Mouse (Mus musculus): ENCODE measurements around the gene 1110051M20Rik.
"Not testable (repeated sequence)": the region's sequence is repeated elsewhere in the genome, so short reads cannot be mapped to it uniquely, and the experiment has no call there.

Gene 1110051M20Rik

GRCm38 (mm10) chr2:91444286-91444892, at the start of gene 1110051M20Rik:
Gene 1110051M20Rik, minus strand, starts transcription at chr2:91444704.
- DNase-seq (ENCODE audit: low spot score), result peak; percentile 82

- no peak for DNase-seq (ENCODE audit: low spot score)
Observed at GRCm38 (mm10) chr2:91493981-91494380, 49.5 kb upstream of the 1110051M20Rik start.

GRCm38 (mm10) chr2:91492071-91492635, 47.6 kb upstream of the 1110051M20Rik start:
- no peak for DNase-seq (ENCODE audit: low spot score)

GRCm38 (mm10) chr2:91487295-91487694, 42.8 kb upstream of the 1110051M20Rik start:
- not testable (repeated sequence) for DNase-seq (ENCODE audit: low spot score)

DNA sequence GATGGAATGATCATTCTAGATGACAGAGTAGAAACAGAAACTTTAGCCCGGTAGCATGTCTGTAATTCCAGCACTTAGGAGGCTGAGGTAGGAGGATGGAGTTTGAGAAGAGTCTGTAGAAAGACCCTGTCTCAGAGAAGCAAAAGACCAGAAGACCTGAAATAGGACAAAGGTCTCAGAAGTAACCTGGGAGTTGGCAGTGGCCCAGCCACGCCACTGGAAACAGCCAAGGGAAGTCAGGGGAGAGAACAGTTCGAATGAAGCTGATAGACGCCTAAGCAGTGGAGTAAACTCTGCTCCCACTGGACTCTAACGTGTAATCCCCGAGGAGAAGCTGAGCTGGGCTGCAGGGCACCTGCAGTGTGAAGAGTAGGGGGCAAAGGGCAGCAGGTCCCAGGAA, 40.8 kb upstream of the 1110051M20Rik start:
- DNase-seq (ENCODE audit: low spot score), result no peak

GRCm38 (mm10) chr2:91484698-91485097, 40.2 kb upstream of the 1110051M20Rik start:
- DNase-seq (ENCODE audit: low spot score), result no peak

DNA sequence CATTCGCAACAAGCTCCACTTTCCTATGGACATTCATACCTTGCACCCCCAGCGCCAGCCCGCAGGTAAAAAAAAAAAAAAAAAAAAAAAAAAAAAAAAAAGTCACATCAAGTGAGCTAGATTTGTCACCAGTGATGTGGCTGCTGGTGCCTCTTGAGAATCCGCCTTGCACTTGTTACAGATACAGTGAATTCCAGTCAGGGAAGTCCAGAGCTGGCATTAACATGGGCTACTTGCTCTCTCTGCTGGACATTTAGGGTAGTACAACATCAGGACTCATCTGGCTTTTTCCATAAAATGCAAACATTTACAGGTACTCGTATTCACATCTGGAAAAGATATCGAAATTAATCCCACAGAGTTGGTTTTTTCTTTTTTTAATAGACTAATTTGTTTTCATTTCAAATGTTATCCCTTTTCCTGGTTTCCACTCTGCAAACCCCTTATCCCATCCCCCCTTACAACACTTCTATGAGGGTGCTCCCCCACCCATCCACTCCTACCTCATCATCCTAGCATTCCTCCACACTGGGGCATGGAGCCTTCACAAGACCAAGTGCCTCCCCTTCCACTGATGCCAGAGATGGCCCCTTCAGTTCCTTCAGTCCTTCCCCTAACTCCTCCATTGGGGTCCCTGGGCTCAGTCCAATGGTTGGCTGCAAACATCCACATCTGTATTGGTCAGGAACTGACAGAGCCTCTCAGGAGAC, 36.5 kb upstream of the 1110051M20Rik start:
- peak; percentile 35 for DNase-seq (ENCODE audit: low spot score)

DNA sequence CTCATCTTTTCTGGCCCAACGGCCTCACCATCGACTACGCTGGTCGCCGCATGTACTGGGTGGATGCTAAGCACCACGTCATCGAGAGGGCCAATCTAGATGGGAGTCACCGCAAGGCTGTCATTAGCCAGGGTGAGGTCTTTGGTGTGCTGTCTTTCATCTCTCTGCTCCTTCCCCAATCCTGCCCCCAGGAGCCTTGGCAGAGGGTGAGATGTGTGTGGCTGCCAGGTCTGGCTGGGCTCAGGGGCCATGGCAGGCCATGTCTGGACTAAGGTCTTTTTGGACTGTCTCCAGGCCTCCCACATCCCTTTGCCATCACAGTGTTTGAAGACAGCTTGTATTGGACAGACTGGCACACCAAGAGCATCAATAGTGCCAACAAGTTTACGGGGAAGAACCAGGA, 35.9 kb upstream of the 1110051M20Rik start:
- no peak for DNase-seq (ENCODE audit: low spot score)

DNA sequence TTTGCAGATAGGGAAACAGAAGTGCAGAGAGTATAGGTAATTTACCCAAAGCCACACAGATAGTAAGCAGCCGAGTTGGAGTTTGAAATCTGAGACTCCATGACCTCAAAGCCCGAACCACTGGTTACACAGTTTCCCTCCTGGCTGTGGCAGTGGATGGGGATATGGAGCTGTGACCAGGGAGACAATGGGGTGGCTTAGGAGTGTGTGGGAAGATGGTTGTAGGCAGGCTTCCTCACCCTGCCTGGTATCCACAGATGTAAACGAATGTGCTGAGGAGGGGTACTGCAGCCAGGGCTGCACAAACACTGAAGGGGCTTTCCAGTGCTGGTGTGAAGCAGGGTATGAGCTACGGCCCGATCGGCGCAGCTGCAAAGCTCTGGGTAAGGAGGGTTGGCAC, 32.3 kb upstream of the 1110051M20Rik start:
- DNase-seq (ENCODE audit: low spot score), result no peak

DNA sequence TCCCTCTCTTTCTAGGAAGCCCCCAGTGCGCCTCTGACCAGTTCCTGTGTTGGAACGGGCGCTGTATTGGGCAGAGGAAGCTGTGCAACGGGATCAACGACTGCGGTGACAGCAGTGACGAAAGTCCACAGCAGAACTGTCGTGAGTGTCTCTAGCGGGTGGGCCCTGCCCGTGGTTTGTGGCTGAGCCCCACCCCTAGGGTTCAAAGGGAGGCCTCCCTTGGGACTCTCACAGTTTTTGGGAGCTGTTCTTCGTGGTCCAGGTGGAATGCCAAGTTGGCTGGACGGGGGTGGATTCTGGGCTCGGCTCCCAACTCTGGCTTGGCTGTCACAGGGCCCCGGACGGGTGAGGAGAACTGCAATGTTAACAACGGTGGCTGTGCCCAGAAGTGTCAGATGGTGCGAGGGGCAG, 31.8 kb upstream of the 1110051M20Rik start:
- DNase-seq (ENCODE audit: low spot score), result no peak

GRCm38 (mm10) chr2:91475791-91476190, 31.3 kb upstream of the 1110051M20Rik start:
- DNase-seq (ENCODE audit: low spot score), result no peak

- peak; percentile 43 for DNase-seq (ENCODE audit: low spot score)
Observed at GRCm38 (mm10) chr2:91474358-91474757, 29.9 kb upstream of the 1110051M20Rik start.

- DNase-seq (ENCODE audit: low spot score), result no peak
Observed at GRCm38 (mm10) chr2:91470055-91470647, 25.6 kb upstream of the 1110051M20Rik start.

DNA sequence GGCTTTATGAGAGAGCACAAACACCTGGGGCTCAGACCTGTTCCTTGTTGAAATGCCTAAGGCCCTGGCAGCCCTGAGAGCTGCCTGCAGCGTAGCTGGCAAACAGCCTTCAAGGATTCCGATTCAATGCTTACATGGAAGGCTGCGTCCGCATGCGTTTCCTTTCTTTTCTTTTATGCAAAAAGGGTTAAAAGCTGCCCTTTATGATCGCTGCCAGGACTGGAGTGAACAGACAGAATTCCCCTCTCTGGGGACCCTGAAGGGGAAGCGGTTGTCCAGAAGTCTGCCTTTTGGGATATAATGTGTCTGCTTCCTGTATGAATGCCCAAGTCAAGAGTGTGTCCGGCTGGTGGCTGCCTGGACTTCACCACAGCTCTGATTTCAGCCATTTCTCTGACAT, 23.1 kb upstream of the 1110051M20Rik start:
- no peak for DNase-seq (ENCODE audit: low spot score)

GRCm38 (mm10) chr2:91465934-91466333, 21.4 kb upstream of the 1110051M20Rik start:
- DNase-seq (ENCODE audit: low spot score), result no peak

DNA sequence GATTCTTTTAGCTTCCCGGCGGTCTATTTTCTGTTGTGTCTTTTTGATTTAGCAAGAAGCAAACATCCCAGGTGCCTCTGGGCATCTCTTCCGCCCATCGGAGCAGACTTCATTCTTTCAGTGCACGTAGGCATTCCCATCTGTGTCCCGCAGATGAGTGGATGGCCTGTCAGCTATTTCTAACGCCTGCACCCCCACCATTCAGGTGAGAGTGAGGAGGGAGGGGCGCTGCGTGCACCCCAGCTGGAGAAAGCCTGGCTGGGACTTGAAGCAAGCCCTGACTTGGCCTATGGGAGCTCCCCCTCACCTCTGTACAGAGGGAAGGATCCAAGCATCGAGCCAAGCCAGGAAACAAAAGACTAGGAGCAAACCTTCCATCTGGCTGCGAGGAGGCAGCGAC, 18.2 kb upstream of the 1110051M20Rik start:
- no peak for DNase-seq (ENCODE audit: low spot score)

DNA sequence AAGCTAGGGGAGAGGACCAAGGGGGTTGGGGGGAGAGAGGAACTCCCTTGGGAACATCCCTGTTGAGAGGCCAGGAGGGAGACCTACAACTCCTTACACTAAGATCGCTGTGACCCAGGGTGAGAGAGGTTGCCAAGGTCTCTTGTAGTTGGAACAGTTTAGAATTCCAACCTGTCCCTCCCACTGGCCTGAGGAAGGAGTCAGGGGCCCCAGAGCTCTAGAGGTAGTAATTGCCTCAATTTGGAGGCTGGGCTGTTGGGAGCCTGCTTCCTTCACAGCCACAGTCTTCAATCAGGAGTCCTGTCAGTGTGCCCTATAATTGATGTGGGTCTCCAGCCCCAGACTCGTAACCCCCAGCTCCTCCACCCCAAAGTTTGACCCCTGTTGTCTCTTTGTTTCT, 17.7 kb upstream of the 1110051M20Rik start:
- no peak for DNase-seq (ENCODE audit: low spot score)

DNA sequence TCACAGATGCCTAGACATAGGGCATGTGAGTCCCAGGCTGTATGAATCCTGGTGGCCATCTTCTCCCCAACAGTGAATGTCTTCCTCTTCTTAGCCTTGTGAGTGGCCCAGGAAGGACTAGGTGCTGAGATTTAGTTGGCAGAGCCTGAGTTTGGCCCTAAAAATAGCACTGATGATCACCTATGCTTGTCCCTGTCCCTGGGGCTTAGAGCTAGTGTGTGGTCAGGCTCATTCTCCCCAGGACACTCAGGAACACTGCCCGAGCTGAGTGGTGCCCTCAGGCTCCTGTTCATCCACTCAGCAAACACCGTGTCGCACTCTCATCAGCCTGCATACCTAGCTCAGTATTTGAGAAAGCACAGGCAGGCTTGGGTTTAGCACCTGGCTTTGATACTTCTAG, 16.8 kb upstream of the 1110051M20Rik start:
- no peak for DNase-seq (ENCODE audit: low spot score)

GRCm38 (mm10) chr2:91460771-91461170, 16.3 kb upstream of the 1110051M20Rik start:
- no peak for DNase-seq (ENCODE audit: low spot score)

DNA sequence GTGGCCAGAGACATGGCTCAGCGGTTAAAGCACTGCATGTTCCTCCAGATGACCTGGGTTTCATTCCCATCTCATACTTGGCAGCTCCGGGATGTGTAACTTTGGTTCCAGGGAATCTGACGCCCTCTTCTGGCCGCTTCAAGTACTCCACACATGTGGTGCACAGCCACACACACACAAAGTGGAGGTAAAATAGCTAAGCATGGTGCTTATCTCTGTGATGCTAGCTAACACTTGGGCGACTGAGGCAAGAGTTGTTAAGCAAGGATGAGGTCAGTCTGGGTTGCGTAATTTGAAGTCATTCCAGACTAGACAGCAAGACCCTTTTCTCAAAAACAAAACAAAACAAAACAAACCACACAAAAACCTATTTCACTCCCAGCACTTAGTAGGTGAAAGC, 15.6 kb upstream of the 1110051M20Rik start:
- no peak for DNase-seq (ENCODE audit: low spot score)

DNA sequence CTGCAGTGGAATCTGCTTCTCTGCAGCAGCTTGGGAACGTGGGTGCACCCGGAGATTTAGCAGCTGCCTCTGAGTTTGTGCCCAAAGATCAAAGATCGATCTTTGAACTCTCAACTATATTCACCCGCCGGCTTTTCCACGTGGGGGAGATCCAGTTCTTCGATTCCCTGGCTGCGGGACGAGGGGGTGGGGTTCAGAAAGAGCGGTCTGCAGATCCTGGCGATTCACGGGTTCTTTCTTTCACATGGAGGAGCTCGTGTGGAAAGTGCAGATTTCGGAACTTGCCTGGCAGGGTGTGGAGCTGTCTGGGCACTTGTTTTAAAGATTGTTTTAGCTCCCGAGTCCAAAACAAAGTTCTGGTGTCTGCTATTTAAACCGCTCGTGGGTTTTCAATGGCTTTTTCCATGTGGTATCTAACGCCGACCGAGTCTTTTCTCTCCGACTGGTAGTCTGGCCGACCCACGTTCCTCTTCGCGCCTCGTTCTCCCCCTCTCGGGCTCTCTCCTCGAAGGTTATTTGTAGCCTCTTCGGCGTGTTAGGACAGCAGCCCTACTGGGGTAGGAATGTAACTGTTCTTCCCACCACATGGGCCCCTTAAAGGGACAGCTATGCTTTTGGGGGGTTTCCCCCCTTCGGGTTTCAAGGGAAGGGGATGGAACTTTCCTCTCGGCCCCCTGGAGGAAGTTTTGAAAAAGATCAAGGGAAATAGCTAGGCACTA, 14.3 kb upstream of the 1110051M20Rik start:
- DNase-seq (ENCODE audit: low spot score), result peak; percentile 38

GRCm38 (mm10) chr2:91458252-91458672, 13.8 kb upstream of the 1110051M20Rik start:
- DNase-seq (ENCODE audit: low spot score), result peak; percentile 38
